Mouse (Mus musculus) E14TG2a.4 (cell line): ENCODE data around the gene Clec9a.

Experiments used
- CTCF ChIP-seq: conservative IDR thresholded peaks from 2 replicates; pipeline ENCODE4 v1.5.1; 2014; ENCODE audit warnings: low read length
- NANOG ChIP-seq: IDR thresholded peaks from 2 replicates; pipeline ENCODE4 v1.6.1; 2014; ENCODE audit warnings: borderline replicate concordance, low read length, mixed read lengths
- POU5F1 ChIP-seq: IDR thresholded peaks from 2 replicates; pipeline ENCODE4 v1.6.1; 2014; ENCODE audit warnings: low read length, borderline replicate concordance

DNA sequence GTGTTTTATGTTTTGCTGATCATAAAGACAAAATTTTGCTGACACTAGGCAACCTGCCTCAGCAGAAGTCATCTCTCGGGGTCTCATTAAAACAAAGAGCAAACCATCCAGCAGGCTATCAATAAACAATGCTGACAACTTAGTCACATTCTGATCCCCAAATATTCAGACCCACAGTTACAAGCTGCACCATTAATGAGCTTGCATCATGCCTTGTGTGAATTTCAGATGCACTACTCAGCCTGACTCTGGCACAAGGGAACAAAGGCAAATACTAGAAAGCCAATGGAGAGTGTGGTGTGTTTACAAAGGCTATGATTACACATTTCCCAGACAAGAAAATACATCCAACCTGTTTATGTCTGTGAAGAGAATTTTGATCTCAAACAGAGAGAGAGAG lies 5.5 kb downstream of the Clec9a start:
- no peak for TF ChIP-seq CTCF
- no peak for TF ChIP-seq POU5F1
- TF ChIP-seq NANOG, result no peak
